9 mouse cellular contexts compared by ENCODE assay signal in genomic region chr2:48332783-48333182, GRCm38 (mm10).
DNase-seq lines count a peak whose midpoint lies in the region; ATAC-seq lines count a peak whose summit lies in the region.
"Had no signal": no experiment of that assay in that cellular context is flagged by ENCODE, and none has a peak within 500 bp of the region (broad histone marks: within the 10 kb centered on the region; RNA-seq: fewer than 3 reads in every experiment).

No protein-coding gene starts in this region.

- H3K9me3 ChIP-seq in midbrain, embryonic 14.5 days (ENCODE audit: control insufficient read depth, low read length), result no peaks in the 10 kb centered on the region
- no peaks in the 10 kb centered on the region for H3K9me3 ChIP-seq in midbrain, embryonic 13.5 days
- no peaks in the 10 kb centered on the region for H3K9me3 ChIP-seq in heart, embryonic 13.5 days

- no peak overlapping the region for H3K9ac ChIP-seq in midbrain, embryonic 14.5 days (replicated peaks; ENCODE audit: low read length)
- H3K9ac ChIP-seq in midbrain, embryonic 13.5 days (replicated peaks), result no peak overlapping the region
- peak overlapping the region; percentile 62 for H3K9ac ChIP-seq in heart, embryonic 13.5 days

- no peaks in the 10 kb centered on the region for H3K4me1 ChIP-seq in midbrain, embryonic 14.5 days (ENCODE audit: control insufficient read depth, insufficient read depth, low read length)
- H3K4me1 ChIP-seq in midbrain, embryonic 13.5 days (replicated peaks), result 0 out of 2 replicates have a peak, but pooled peaks cover 2% of the 10 kb centered on the region
- peaks cover 16% of the 10 kb centered on the region for H3K4me1 ChIP-seq in heart, embryonic 13.5 days

- H3K27me3 ChIP-seq in midbrain, embryonic 14.5 days (ENCODE audit: control insufficient read depth, insufficient read depth, low read length), result no peaks in the 10 kb centered on the region
- H3K27me3 ChIP-seq in midbrain, embryonic 13.5 days, result no peaks in the 10 kb centered on the region
- no peaks in the 10 kb centered on the region for H3K27me3 ChIP-seq in heart, embryonic 13.5 days (replicated peaks)
- H3K27me3 ChIP-seq: Patski had no signal

- DNase-seq in midbrain, embryonic 14.5 days, result peak; percentile 36
- DNase-seq in kidney, postnatal 14 days, result peak; percentile 21
- no peak for DNase-seq in gastrocnemius, postnatal 10 days
- no peak for DNase-seq in urinary bladder, adult 2 months (ENCODE audit: low spot score)
- DNase-seq in testis, postnatal 14 days (ENCODE audit: low spot score), result no peak

- WGBS in midbrain, embryonic 14.5 days, result 48% methylated on average over 10 of the region's 10 CpGs
- WGBS in midbrain, embryonic 13.5 days, result 57% methylated on average over 10 of the region's 10 CpGs
- WGBS in heart, embryonic 13.5 days, result 43% methylated on average over 10 of the region's 10 CpGs

- no peak overlapping the region for H3K4me2 ChIP-seq in midbrain, embryonic 14.5 days (ENCODE audit: low read length)
- H3K4me2 ChIP-seq in midbrain, embryonic 13.5 days (replicated peaks), result no peak overlapping the region
- peak overlapping the region; percentile 62 for H3K4me2 ChIP-seq in heart, embryonic 13.5 days

- H3K4me3 ChIP-seq in midbrain, embryonic 14.5 days (replicated peaks; ENCODE audit: low read depth, low read length), result no peak overlapping the region
- no peak overlapping the region for H3K4me3 ChIP-seq in midbrain, embryonic 13.5 days (replicated peaks)
- H3K4me3 ChIP-seq in heart, embryonic 13.5 days, result peak overlapping the region; percentile 40

- ATAC-seq in midbrain, embryonic 14.5 days (ENCODE audit: low FRiP score, low TSS enrichment), result no peak
- ATAC-seq in midbrain, embryonic 13.5 days, result no peak
- ATAC-seq in heart, embryonic 13.5 days (ENCODE audit: extremely low read depth, insufficient number of reproducible peaks, low FRiP score, low TSS enrichment), result no peak
- ATAC-seq in neutrophil, adult 5-6 weeks (ENCODE audit: extremely low read depth, insufficient number of reproducible peaks, low FRiP score, poor library complexity, severe bottlenecking), result 0 out of 2 replicates have a peak, but pooled peaks have one; percentile 30
- ATAC-seq: Patski had no signal

- no peak overlapping the region for H3K27ac ChIP-seq in midbrain, embryonic 14.5 days (replicated peaks; ENCODE audit: low read depth, low read length)
- no peak overlapping the region for H3K27ac ChIP-seq in midbrain, embryonic 13.5 days
- no peak overlapping the region for H3K27ac ChIP-seq in heart, embryonic 13.5 days (replicated peaks)

- no peaks in the 10 kb centered on the region for H3K36me3 ChIP-seq in midbrain, embryonic 14.5 days (ENCODE audit: control insufficient read depth, insufficient read depth, low read length)
- no peaks in the 10 kb centered on the region for H3K36me3 ChIP-seq in midbrain, embryonic 13.5 days
- H3K36me3 ChIP-seq in heart, embryonic 13.5 days, result no peaks in the 10 kb centered on the region

Comparison
In these comparisons a context has a peak if more than half of its experiments do, and no peak if none do; other contexts are left out.
1. DNase-seq: peak in midbrain, embryonic 14.5 days (single experiment) and kidney, postnatal 14 days (single experiment); none in gastrocnemius, postnatal 10 days (single experiment), urinary bladder, adult 2 months (single experiment) and testis, postnatal 14 days (single experiment).